In the genomic region with DNA sequence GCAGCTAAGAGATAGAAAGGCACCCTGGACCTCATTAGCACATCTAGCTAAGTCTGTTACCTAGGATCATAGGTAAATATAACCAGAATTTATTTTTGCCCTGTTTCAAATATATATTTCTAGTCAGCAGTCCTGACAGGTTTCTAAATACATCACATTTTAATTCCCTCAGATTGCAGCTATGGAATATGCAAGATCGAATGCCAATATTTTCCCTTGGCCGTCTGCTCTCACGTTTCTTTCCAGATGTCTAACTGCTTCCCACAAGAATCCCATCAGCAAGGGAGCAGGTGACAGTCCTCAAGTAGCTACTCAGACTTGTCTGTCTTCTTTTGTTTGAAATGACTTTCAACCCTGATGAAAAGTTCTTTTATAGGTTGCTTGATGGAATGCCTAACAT, we compare ENCODE assay signal across 17 mouse cellular contexts.
"Had no signal": no experiment of that assay in that cellular context is flagged by ENCODE, and none has a peak within 500 bp of the region (broad histone marks: within the 10 kb centered on the region; RNA-seq: fewer than 3 reads in every experiment).

No protein-coding gene starts in this region.

- H3K9me3 ChIP-seq: lung, embryonic 15.5 days; megakaryocyte, embryonic 14.5 days; midbrain, embryonic 13.5 days; midbrain, embryonic 15.5 days; neural tube, embryonic 12.5 days; stomach, embryonic 15.5 days had no signal

- H3K4me2 ChIP-seq: lung, embryonic 15.5 days; midbrain, embryonic 11.5 days; midbrain, embryonic 13.5 days; midbrain, embryonic 15.5 days; neural tube, embryonic 12.5 days; stomach, embryonic 15.5 days had no signal

- DNase-seq: lung, adult 2 months; lung, postnatal 14 days; lung, postnatal 36 days; right cerebral cortex, postnatal 14 days; thymus, adult 2 months; thymus, postnatal 25 days; thymus, postnatal 4 days had no signal

- H3K36me3 ChIP-seq: lung, embryonic 15.5 days; midbrain, embryonic 13.5 days; midbrain, embryonic 15.5 days; neural tube, embryonic 12.5 days; stomach, embryonic 15.5 days had no signal

- H3K9ac ChIP-seq: lung, embryonic 15.5 days; midbrain, embryonic 13.5 days; midbrain, embryonic 15.5 days; neural tube, embryonic 12.5 days; stomach, embryonic 15.5 days had no signal

- H3K27ac ChIP-seq: lung, embryonic 15.5 days; macrophage; midbrain, embryonic 13.5 days; midbrain, embryonic 15.5 days; neural tube, embryonic 12.5 days; stomach, embryonic 15.5 days; stomach, postnatal 0 days had no signal

- H3K4me3 ChIP-seq: lung, embryonic 15.5 days; megakaryocyte, embryonic 14.5 days; midbrain, embryonic 13.5 days; midbrain, embryonic 15.5 days; neural tube, embryonic 12.5 days; stomach, embryonic 15.5 days had no signal

- H3K27me3 ChIP-seq: lung, embryonic 15.5 days; megakaryocyte, embryonic 14.5 days; midbrain, embryonic 13.5 days; midbrain, embryonic 15.5 days; neural tube, embryonic 12.5 days; stomach, embryonic 15.5 days had no signal

- ATAC-seq: lung, postnatal 0 days; midbrain, embryonic 13.5 days; midbrain, embryonic 15.5 days had no signal

- H3K4me1 ChIP-seq: lung, embryonic 15.5 days; megakaryocyte, embryonic 14.5 days; midbrain, embryonic 13.5 days; midbrain, embryonic 15.5 days; neural tube, embryonic 12.5 days; stomach, embryonic 15.5 days had no signal
